Mouse (Mus musculus) midbrain, embryonic 16.5 days (tissue): ENCODE measurements at regions not wholly inside any gene's neighbourhood (a gene's known extent, or its start where the extent isn't known, plus 50 kb on each side); places are given as distances from the start of the nearest gene placed in this dataset.
"Not testable (repeated sequence)": the region's sequence is repeated elsewhere in the genome, so short reads cannot be mapped to it uniquely, and the experiment has no call there.

Source experiments
- ATAC-seq: fragments of 200-750 bp; cut with Nextera tagmentation; 2 replicates; pipeline ENCODE4 v1.8.0; 2017; ENCODE audit warnings: moderate TSS enrichment
- H3K27ac ChIP-seq: fragments of 300-500 bp; sonication (generic); 2 replicates; pipeline ENCODE4 v1.5.1; 2014; ENCODE audit warnings: mild to moderate bottlenecking, low read length, mixed read lengths
- H3K27me3 ChIP-seq: fragments of 300-500 bp; sonication (generic); 2 replicates; pipeline ENCODE4 v1.6.1; 2014; ENCODE audit warnings: low read depth, low read length, mixed read lengths; ENCODE audit not compliant: control insufficient read depth, insufficient read depth
- H3K36me3 ChIP-seq: fragments of 300-500 bp; sonication (generic); 2 replicates; pipeline ENCODE4 v1.6.1; 2014; ENCODE audit warnings: mild to moderate bottlenecking, low read length, moderate library complexity, mixed read lengths; ENCODE audit not compliant: control insufficient read depth, insufficient read depth
- H3K4me1 ChIP-seq: fragments of 300-500 bp; sonication (generic); 2 replicates; pipeline ENCODE4 v1.6.1; 2014; ENCODE audit warnings: mild to moderate bottlenecking, low read length, mixed read lengths; ENCODE audit not compliant: control insufficient read depth, insufficient read depth
- H3K4me2 ChIP-seq: fragments of 300-500 bp; sonication (generic); 2 replicates; pipeline ENCODE4 v1.6.1; 2014; ENCODE audit warnings: mild to moderate bottlenecking, low read length, mixed read lengths
- H3K4me3 ChIP-seq: fragments of 300-500 bp; sonication (generic); 2 replicates; pipeline ENCODE4 v1.5.1; 2014; ENCODE audit warnings: low read depth, mild to moderate bottlenecking, low read length, moderate library complexity, mixed read lengths
- H3K9ac ChIP-seq: fragments of 300-500 bp; sonication (generic); 2 replicates; pipeline ENCODE4 v1.6.1; 2014; ENCODE audit warnings: low read depth, low read length, mixed read lengths
- H3K9me3 ChIP-seq: fragments of 300-500 bp; sonication (generic); replicated peaks from 2 replicates; pipeline ENCODE4 v1.6.1; 2014; ENCODE audit warnings: mild to moderate bottlenecking, low read length, mixed read lengths; ENCODE audit not compliant: control insufficient read depth, poor library complexity, severe bottlenecking
- WGBS: fragments of 180-500 bp; shearing (Covaris S2); extraction: QIAGEN DNeasy Blood & Tissue Kit; methylation state at CpG from one replicate; pipeline ENCODE4 v1.1.7; 2014; 5-methylcytosine and 5-hydroxymethylcytosine counted together

- ATAC-seq: peak; percentile 57; the same call in 1 of the 2 replicates
- 43% methylated on average over 10 of the region's 10 CpGs for WGBS
- Histone ChIP-seq H3K4me2 (no peak overlapping the region), H3K27ac (peak overlapping the region; percentile 17; the same call in 1 of the 2 replicates), H3K4me3 (no peak overlapping the region), H3K9me3 (no peaks in the 10 kb centered on the region), H3K27me3 (no peaks in the 10 kb centered on the region), H3K4me1 (peaks cover 5% of the 10 kb centered on the region), H3K9ac (no peak overlapping the region), H3K36me3 (no peaks in the 10 kb centered on the region)
These were observed 106.2 kb upstream of the Slc1a3 start for GRCm38 (mm10) chr15:8816501-8817368.

- Histone ChIP-seq H3K9me3 (no peaks in the 10 kb centered on the region), H3K4me3 (no peak overlapping the region), H3K27me3 (no peaks in the 10 kb centered on the region), H3K27ac (no peak overlapping the region; the same call in 1 of the 2 replicates), H3K4me2 (no peak overlapping the region), H3K4me1 (peaks cover 5% of the 10 kb centered on the region), H3K9ac (no peak overlapping the region), H3K36me3 (no peaks in the 10 kb centered on the region)
- ATAC-seq: no peak
- WGBS: 34% methylated on average over 2 of the region's 2 CpGs
These were observed 105.4 kb upstream of the Slc1a3 start for GRCm38 (mm10) chr15:8815958-8816357.

- Histone ChIP-seq H3K4me3 (no peak overlapping the region), H3K27ac (no peak overlapping the region), H3K9me3 (no peaks in the 10 kb centered on the region), H3K4me1 (peaks cover 5% of the 10 kb centered on the region), H3K9ac (no peak overlapping the region), H3K27me3 (no peaks in the 10 kb centered on the region), H3K4me2 (no peak overlapping the region), H3K36me3 (no peaks in the 10 kb centered on the region)
- 7% methylated on average over 6 of the region's 6 CpGs for WGBS
- peak; percentile 78 for ATAC-seq
These were observed 104.7 kb upstream of the Slc1a3 start for GRCm38 (mm10) chr15:8815277-8815676.

GRCm38 (mm10) chr15:8806354-8806753, 95.8 kb upstream of the Slc1a3 start:
- H3K4me2 ChIP-seq: no peak overlapping the region
- 73% methylated on average over 8 of the region's 8 CpGs for WGBS
- H3K36me3 ChIP-seq: no peaks in the 10 kb centered on the region
- H3K4me3 ChIP-seq: no peak overlapping the region
- ATAC-seq: no peak
- H3K9ac ChIP-seq: no peak overlapping the region
- no peak overlapping the region for H3K27ac ChIP-seq
- H3K4me1 ChIP-seq: no peaks in the 10 kb centered on the region
- no peaks in the 10 kb centered on the region for H3K9me3 ChIP-seq
- H3K27me3 ChIP-seq: no peaks in the 10 kb centered on the region

- not testable (repeated sequence) for H3K4me3 ChIP-seq, H3K4me1 ChIP-seq, H3K27me3 ChIP-seq, H3K9ac ChIP-seq, H3K9me3 ChIP-seq, H3K4me2 ChIP-seq, H3K36me3 ChIP-seq, H3K27ac ChIP-seq, ATAC-seq
- 95% methylated on average over 4 of the region's 5 CpGs for WGBS
These were observed 95.0 kb upstream of the Slc1a3 start for GRCm38 (mm10) chr15:8805565-8805964.

GRCm38 (mm10) chr15:8802058-8802457, 91.5 kb upstream of the Slc1a3 start:
- Histone ChIP-seq H3K4me1 (no peaks in the 10 kb centered on the region), H3K9me3 (no peaks in the 10 kb centered on the region), H3K4me3 (no peak overlapping the region), H3K36me3 (no peaks in the 10 kb centered on the region), H3K27ac (no peak overlapping the region), H3K4me2 (no peak overlapping the region), H3K27me3 (no peaks in the 10 kb centered on the region), H3K9ac (no peak overlapping the region)
- no peak for ATAC-seq
- 65% methylated on average over 7 of the region's 7 CpGs for WGBS

- H3K4me1 ChIP-seq: no peaks in the 10 kb centered on the region
- ATAC-seq: no peak
- no peak overlapping the region for H3K4me2 ChIP-seq
- H3K27me3 ChIP-seq: no peaks in the 10 kb centered on the region
- no peak overlapping the region for H3K27ac ChIP-seq
- no peak overlapping the region for H3K4me3 ChIP-seq
- no peaks in the 10 kb centered on the region for H3K36me3 ChIP-seq
- no peaks in the 10 kb centered on the region; the same call in 1 of the 2 replicates for H3K9me3 ChIP-seq
- no peak overlapping the region for H3K9ac ChIP-seq
- WGBS: 89% methylated on average over 1 of the region's 1 CpGs
These were observed 86.5 kb upstream of the Slc1a3 start for GRCm38 (mm10) chr15:8797015-8797414.

- H3K4me2 ChIP-seq: no peak overlapping the region
- 80% methylated on average over 2 of the region's 2 CpGs for WGBS
- no peak overlapping the region for H3K4me3 ChIP-seq
- no peaks in the 10 kb centered on the region for H3K27me3 ChIP-seq
- H3K4me1 ChIP-seq: no peaks in the 10 kb centered on the region
- ATAC-seq: no peak
- no peak overlapping the region for H3K27ac ChIP-seq
- H3K9me3 ChIP-seq: no peaks in the 10 kb centered on the region; the same call in 1 of the 2 replicates
- no peak overlapping the region for H3K9ac ChIP-seq
- no peaks in the 10 kb centered on the region for H3K36me3 ChIP-seq
These were observed 81.5 kb upstream of the Slc1a3 start for GRCm38 (mm10) chr15:8792106-8792505.

GRCm38 (mm10) chr15:8789924-8790323, 79.4 kb upstream of the Slc1a3 start:
- H3K4me1 ChIP-seq: no peaks in the 10 kb centered on the region
- no peak overlapping the region for H3K4me2 ChIP-seq
- H3K36me3 ChIP-seq: no peaks in the 10 kb centered on the region
- no peak overlapping the region for H3K4me3 ChIP-seq
- no peaks in the 10 kb centered on the region; the same call in 1 of the 2 replicates for H3K9me3 ChIP-seq
- H3K27ac ChIP-seq: no peak overlapping the region
- H3K9ac ChIP-seq: no peak overlapping the region
- no peaks in the 10 kb centered on the region for H3K27me3 ChIP-seq
- ATAC-seq: no peak
